18 mouse cellular contexts compared by ENCODE assay signal in genomic region chr7:143477800-143478199, GRCm38 (mm10). TPM values are rescaled to one million over a fixed set of nuclear protein-coding genes. Genes with fewer than 3 reads are reported as not detected.
"Had no signal": no experiment of that assay in that cellular context is flagged by ENCODE, and none has a peak within 500 bp of the region (broad histone marks: within the 10 kb centered on the region; RNA-seq: fewer than 3 reads in every experiment).

No protein-coding gene starts in this region.

- H3K4me3 ChIP-seq: neural tube, embryonic 13.5 days; neural tube, embryonic 15.5 days; stomach, embryonic 15.5 days had no signal

- H3K4me1 ChIP-seq: neural tube, embryonic 15.5 days; stomach, embryonic 15.5 days had no signal

- H3K9me3 ChIP-seq: neural tube, embryonic 13.5 days; neural tube, embryonic 15.5 days; stomach, embryonic 15.5 days had no signal

- H3K27ac ChIP-seq: neural tube, embryonic 13.5 days; neural tube, embryonic 15.5 days; stomach, embryonic 15.5 days; stomach, postnatal 0 days had no signal

- H3K36me3 ChIP-seq: neural tube, embryonic 13.5 days; neural tube, embryonic 15.5 days; stomach, embryonic 15.5 days had no signal

- H3K9ac ChIP-seq: neural tube, embryonic 13.5 days; neural tube, embryonic 15.5 days; stomach, embryonic 15.5 days had no signal

- H3K4me2 ChIP-seq: neural tube, embryonic 13.5 days; neural tube, embryonic 15.5 days; stomach, embryonic 15.5 days had no signal

- H3K27me3 ChIP-seq: neural tube, embryonic 13.5 days; neural tube, embryonic 15.5 days had no signal

- DNase-seq: retina, postnatal 1 day; right cerebral cortex, adult 18-20 months; right cerebral cortex, postnatal 14 days; right cerebral cortex, postnatal 25 days; right cerebral cortex, postnatal 4 days; spleen, adult 18-20 months; thymus, adult 18-20 months; thymus, adult 2 months; thymus, postnatal 14 days; thymus, postnatal 25 days; thymus, postnatal 36 days; thymus, postnatal 4 days had no signal

RNA-seq across cellular contexts. Expression of gene Slc22a18, which starts 4.3 kb away (rescaled TPM):
- total RNA-seq: neutrophil, adult 5-6 weeks had no signal

RNA-seq across cellular contexts. Expression of gene Phlda2, which starts 25.1 kb away (rescaled TPM):
- total RNA-seq: neutrophil, adult 5-6 weeks had no signal
- polyA plus RNA-seq: neural tube, embryonic 14.5 days had no signal
